Mouse (Mus musculus): ENCODE data around the gene Lgals3bp. TPM values are rescaled to one million over a fixed set of nuclear protein-coding genes. Genes with fewer than 3 reads are reported as not detected.

Gene Lgals3bp
- polyA plus RNA-seq, 1 experiment from 2014 or later = 3.0 TPM

DNA sequence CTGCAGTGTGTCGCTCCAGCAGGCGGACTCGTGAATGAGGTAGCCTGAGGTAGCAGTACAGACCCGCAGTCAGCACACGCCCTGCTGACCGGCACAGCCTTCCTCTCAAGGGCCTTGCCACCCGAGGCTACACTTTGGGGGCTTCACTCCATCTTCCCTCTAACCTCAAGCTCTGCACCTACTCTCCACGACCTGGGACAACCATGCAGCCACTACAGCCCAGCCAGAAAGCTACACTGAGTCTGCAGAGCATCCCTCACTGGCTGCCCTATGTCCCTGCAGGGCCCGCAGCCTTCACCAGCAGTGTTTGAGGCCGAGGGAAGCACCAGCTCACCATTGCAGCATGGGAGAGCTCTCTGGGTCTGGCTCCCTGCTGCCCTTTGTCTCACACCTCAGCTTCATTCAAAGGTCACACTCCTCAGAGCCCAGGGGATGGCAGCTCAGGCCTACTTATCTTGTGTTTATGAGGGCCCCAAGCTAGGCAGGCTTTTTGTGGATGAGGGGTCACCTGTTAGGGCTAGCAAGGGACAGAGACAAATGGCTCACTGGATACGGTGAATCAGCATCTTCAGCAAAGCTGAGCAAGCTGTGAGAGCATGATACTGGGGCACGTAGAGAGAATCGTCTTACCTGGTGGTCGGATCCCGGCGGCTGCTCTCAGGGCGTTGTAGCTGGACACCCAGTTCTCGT is 6.3 kb upstream of the Lgals3bp start:
- Histone ChIP-seq H3K4me3 (ENCODE audit: low read depth, low read length) (no peak overlapping the region), H3K36me3 (ENCODE audit: control insufficient read depth, insufficient read depth, low read length) (peaks cover 43% of the 10 kb centered on the region), H3K4me1 (ENCODE audit: control insufficient read depth, insufficient read depth, low read length) (no peaks in the 10 kb centered on the region), H3K27me3 (replicated peaks; ENCODE audit: control insufficient read depth, insufficient read depth, low read length) (no peaks in the 10 kb centered on the region), H3K4me2 (ENCODE audit: low read length) (no peak overlapping the region), H3K27ac (ENCODE audit: low read depth, low read length) (no peak overlapping the region), H3K9me3 (replicated peaks; ENCODE audit: control insufficient read depth, low read length) (no peaks in the 10 kb centered on the region), H3K9ac (ENCODE audit: low read length) (no peak overlapping the region)
- ATAC-seq (no peak), DNase-seq (ENCODE audit: low spot score) (no peak)
- WGBS = 90% methylated on average over 18 of the region's 18 CpGs

GRCm38 (mm10) chr11:118407318-118407910 is 5.5 kb upstream of the Lgals3bp start:
- 81% methylated on average over 23 of the region's 23 CpGs for WGBS
- Histone ChIP-seq H3K4me3 (ENCODE audit: low read depth, low read length) (no peak overlapping the region), H3K9ac (ENCODE audit: low read length) (no peak overlapping the region), H3K36me3 (ENCODE audit: control insufficient read depth, insufficient read depth, low read length) (peaks cover 43% of the 10 kb centered on the region), H3K9me3 (replicated peaks; ENCODE audit: control insufficient read depth, low read length) (no peaks in the 10 kb centered on the region), H3K4me1 (ENCODE audit: control insufficient read depth, insufficient read depth, low read length) (no peaks in the 10 kb centered on the region), H3K27me3 (replicated peaks; ENCODE audit: control insufficient read depth, insufficient read depth, low read length) (no peaks in the 10 kb centered on the region), H3K4me2 (ENCODE audit: low read length) (no peak overlapping the region), H3K27ac (ENCODE audit: low read depth, low read length) (no peak overlapping the region)
- DNase-seq (ENCODE audit: low spot score) = no peak
- no peak for ATAC-seq

DNA sequence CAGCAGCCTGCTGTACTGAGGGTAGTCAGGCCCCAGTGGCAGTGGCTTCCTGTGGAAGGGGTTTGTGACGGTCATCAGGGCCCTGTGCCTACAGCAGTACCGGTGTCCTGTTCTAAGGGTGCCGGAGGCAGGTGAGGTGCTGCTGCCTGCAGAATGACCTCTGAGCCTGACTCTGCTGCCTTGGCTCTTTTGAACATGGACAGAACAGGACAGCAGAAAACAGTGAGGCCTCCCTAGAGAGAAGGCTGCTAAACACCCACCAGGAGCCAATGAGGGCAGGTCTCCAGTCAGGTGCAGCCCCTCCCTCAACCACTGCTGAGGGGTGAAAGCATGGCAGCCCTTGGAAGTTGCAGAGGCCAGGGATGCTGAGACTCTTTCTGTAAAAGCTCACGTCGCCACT is 4.6 kb upstream of the Lgals3bp start:
- no peak overlapping the region for H3K4me3 ChIP-seq (ENCODE audit: low read depth, low read length)
- H3K27me3 ChIP-seq (replicated peaks; ENCODE audit: control insufficient read depth, insufficient read depth, low read length) = no peaks in the 10 kb centered on the region
- DNase-seq (ENCODE audit: low spot score) (no peak), ATAC-seq (no peak)
- no peaks in the 10 kb centered on the region for H3K9me3 ChIP-seq (replicated peaks; ENCODE audit: control insufficient read depth, low read length)
- 90% methylated on average over 5 of the region's 5 CpGs for WGBS
- no peak overlapping the region for H3K9ac ChIP-seq (ENCODE audit: low read length)
- no peak overlapping the region for H3K27ac ChIP-seq (ENCODE audit: low read depth, low read length)
- H3K4me1 ChIP-seq (ENCODE audit: control insufficient read depth, insufficient read depth, low read length) = no peaks in the 10 kb centered on the region
- H3K4me2 ChIP-seq (ENCODE audit: low read length) = no peak overlapping the region
- H3K36me3 ChIP-seq (ENCODE audit: control insufficient read depth, insufficient read depth, low read length) = peaks cover 43% of the 10 kb centered on the region

DNA sequence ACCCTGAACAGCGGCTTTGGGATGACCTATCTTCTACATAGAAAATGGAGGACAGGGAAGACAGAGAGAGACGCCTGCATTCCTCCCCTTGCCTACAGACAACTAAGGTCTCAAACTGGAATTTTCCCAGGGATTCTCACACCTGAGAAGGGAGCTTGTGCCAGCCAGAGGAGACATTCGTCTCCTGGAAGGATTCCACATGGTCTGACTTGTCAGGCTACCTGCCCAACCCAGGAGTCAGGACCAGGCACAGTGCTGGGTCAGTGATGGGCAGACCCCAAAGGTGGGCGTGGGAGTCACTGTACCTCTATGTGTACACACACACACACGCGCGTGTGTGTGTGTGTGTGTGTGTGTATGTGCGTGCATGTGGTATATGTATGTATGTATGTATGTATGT is 3.4 kb upstream of the Lgals3bp start:
- Histone ChIP-seq H3K4me2 (ENCODE audit: low read length) (no peak overlapping the region), H3K9ac (ENCODE audit: low read length) (no peak overlapping the region), H3K4me1 (ENCODE audit: control insufficient read depth, insufficient read depth, low read length) (no peaks in the 10 kb centered on the region), H3K27me3 (replicated peaks; ENCODE audit: control insufficient read depth, insufficient read depth, low read length) (no peaks in the 10 kb centered on the region), H3K9me3 (replicated peaks; ENCODE audit: control insufficient read depth, low read length) (no peaks in the 10 kb centered on the region), H3K36me3 (ENCODE audit: control insufficient read depth, insufficient read depth, low read length) (peaks cover 33% of the 10 kb centered on the region), H3K27ac (ENCODE audit: low read depth, low read length) (no peak overlapping the region), H3K4me3 (ENCODE audit: low read depth, low read length) (no peak overlapping the region)
- DNase-seq (ENCODE audit: low spot score) (no peak), ATAC-seq (no peak)
- WGBS = 96% methylated on average over 8 of the region's 8 CpGs

DNA sequence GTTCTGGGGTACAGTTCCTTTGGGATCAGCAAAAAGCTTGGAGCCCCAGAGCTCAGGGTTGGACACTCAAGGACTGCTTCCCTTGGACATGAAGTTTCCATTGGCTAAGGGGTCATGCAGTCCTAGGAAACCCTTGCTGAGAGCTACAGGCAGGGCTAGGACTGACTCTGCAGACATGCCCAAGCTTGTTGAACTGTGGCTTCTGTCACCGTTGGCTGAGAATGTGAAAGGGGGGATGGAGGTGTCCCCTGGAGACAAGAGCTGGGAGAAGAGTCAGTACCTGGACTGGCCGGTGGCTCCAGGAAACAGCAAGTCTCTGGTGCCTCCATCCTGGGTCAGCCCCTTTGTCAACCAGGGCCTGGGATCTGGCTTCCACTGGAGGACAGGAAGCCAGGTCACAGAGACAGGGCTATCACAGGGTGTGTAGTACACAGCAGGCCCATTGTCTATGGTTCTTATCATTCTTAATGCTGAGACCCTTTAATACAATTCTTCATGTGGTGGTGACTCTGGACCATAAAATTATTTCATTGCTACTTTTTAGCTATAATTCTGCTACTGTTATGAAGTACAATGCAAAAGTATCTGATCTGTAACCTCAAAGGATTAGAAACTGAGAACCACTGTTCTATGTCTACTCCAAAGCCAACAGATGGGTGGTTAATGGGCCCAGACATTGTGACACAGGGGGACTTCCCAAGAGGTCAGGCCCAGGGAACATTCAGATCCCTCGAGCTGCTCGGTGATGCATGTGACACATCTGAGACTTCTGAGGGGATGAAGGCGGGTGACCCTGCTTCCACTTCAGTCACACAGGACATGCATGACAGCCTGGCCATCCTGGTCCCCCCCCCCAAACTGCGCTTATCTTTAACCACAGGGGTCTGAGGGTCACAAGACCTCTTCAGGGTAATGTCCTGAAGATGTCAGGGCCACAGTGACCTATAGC is 2.3 kb upstream of the Lgals3bp start:
- Histone ChIP-seq H3K9ac (ENCODE audit: low read length) (no peak overlapping the region), H3K27me3 (replicated peaks; ENCODE audit: control insufficient read depth, insufficient read depth, low read length) (no peaks in the 10 kb centered on the region), H3K9me3 (replicated peaks; ENCODE audit: control insufficient read depth, low read length) (no peaks in the 10 kb centered on the region), H3K36me3 (ENCODE audit: control insufficient read depth, insufficient read depth, low read length) (peaks cover 26% of the 10 kb centered on the region), H3K4me1 (ENCODE audit: control insufficient read depth, insufficient read depth, low read length) (no peaks in the 10 kb centered on the region), H3K27ac (ENCODE audit: low read depth, low read length) (no peak overlapping the region), H3K4me2 (ENCODE audit: low read length) (no peak overlapping the region), H3K4me3 (ENCODE audit: low read depth, low read length) (no peak overlapping the region)
- DNase-seq (ENCODE audit: low spot score) (no peak), ATAC-seq (no peak)
- WGBS = 83% methylated on average over 6 of the region's 6 CpGs

DNA sequence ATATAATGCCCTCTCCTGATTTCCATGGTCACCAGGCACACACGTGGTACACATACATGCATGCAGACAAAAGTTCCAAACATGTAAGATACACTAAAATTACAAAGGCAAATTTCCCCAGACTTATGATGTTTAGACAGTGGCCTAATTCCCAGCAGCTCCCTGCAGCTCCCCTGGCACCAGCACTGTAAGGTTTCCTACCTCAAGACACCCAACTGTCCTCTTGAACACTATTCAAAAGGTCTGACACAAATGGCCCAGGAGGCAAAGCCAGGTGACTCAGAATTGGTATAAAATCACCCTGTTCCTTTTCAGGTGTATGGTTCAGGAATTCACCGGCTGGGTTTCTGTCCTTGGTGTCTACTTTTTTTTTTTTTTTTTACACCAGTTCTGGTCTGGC is 1.3 kb upstream of the Lgals3bp start:
- H3K9ac ChIP-seq (ENCODE audit: low read length) = no peak overlapping the region
- no peak overlapping the region for H3K27ac ChIP-seq (ENCODE audit: low read depth, low read length)
- H3K4me1 ChIP-seq (ENCODE audit: control insufficient read depth, insufficient read depth, low read length) = no peaks in the 10 kb centered on the region
- no peak overlapping the region for H3K4me2 ChIP-seq (ENCODE audit: low read length)
- H3K4me3 ChIP-seq (ENCODE audit: low read depth, low read length) = no peak overlapping the region
- H3K27me3 ChIP-seq (replicated peaks; ENCODE audit: control insufficient read depth, insufficient read depth, low read length) = no peaks in the 10 kb centered on the region
- ATAC-seq (no peak), DNase-seq (ENCODE audit: low spot score) (no peak)
- 92% methylated on average over 2 of the region's 2 CpGs for WGBS
- H3K36me3 ChIP-seq (ENCODE audit: control insufficient read depth, insufficient read depth, low read length) = peaks cover 21% of the 10 kb centered on the region
- H3K9me3 ChIP-seq (replicated peaks; ENCODE audit: control insufficient read depth, low read length) = no peaks in the 10 kb centered on the region

DNA sequence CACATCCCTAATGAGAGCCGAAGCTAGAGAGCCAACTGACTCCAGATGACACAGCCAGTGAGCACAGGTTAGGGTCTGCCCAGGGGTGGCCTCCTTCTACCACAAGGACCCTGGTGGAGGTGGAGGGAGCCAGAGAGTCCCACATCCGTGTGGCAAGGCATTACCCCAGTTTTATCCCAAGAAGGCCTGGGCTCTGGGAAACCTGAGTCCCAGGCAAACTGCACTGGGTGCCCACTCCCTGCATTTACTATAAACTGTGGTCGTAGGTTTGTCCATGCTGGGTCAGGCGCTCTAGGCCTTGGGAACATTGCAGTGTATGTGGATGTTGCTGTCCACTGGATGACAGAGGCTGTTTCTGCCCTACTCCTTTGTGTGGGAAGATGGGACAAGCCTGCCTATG is 697 bp downstream of the Lgals3bp start:
- ATAC-seq (no peak), DNase-seq (ENCODE audit: low spot score) (no peak)
- no peak overlapping the region for H3K27ac ChIP-seq (ENCODE audit: low read depth, low read length)
- no peaks in the 10 kb centered on the region for H3K9me3 ChIP-seq (replicated peaks; ENCODE audit: control insufficient read depth, low read length)
- H3K9ac ChIP-seq (ENCODE audit: low read length) = no peak overlapping the region
- 79% methylated on average over 4 of the region's 4 CpGs for WGBS
- H3K36me3 ChIP-seq (ENCODE audit: control insufficient read depth, insufficient read depth, low read length) = peaks cover under 1% of the 10 kb centered on the region
- no peak overlapping the region for H3K4me3 ChIP-seq (ENCODE audit: low read depth, low read length)
- H3K4me2 ChIP-seq (ENCODE audit: low read length) = no peak overlapping the region
- no peaks in the 10 kb centered on the region for H3K27me3 ChIP-seq (replicated peaks; ENCODE audit: control insufficient read depth, insufficient read depth, low read length)
- no peaks in the 10 kb centered on the region for H3K4me1 ChIP-seq (ENCODE audit: control insufficient read depth, insufficient read depth, low read length)

DNA sequence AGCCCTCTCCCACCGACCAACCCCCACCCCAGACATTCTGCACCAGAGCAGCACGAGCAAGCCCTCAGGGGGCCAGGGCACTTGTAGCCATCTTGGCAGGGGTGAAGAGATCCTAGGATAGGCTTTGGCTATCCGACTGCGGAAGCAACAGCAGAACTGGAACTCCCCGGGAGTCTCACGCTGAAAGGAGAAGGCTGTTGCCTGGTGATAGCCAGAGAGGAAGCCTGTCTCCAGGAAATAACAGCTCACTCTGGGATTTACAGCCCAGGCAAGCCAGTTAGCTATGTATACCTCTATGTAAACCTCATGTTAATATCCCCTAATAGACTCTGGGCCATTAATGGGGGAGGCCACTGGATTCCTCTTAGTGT is 1.3 kb downstream of the Lgals3bp start:
- H3K9ac ChIP-seq (ENCODE audit: low read length) = no peak overlapping the region
- no peaks in the 10 kb centered on the region for H3K9me3 ChIP-seq (replicated peaks; ENCODE audit: control insufficient read depth, low read length)
- H3K4me2 ChIP-seq (ENCODE audit: low read length) = no peak overlapping the region
- no peak overlapping the region for H3K4me3 ChIP-seq (ENCODE audit: low read depth, low read length)
- ATAC-seq = no peak
- no peaks in the 10 kb centered on the region for H3K27me3 ChIP-seq (replicated peaks; ENCODE audit: control insufficient read depth, insufficient read depth, low read length)
- H3K27ac ChIP-seq (ENCODE audit: low read depth, low read length) = no peak overlapping the region
- H3K4me1 ChIP-seq (ENCODE audit: control insufficient read depth, insufficient read depth, low read length) = no peaks in the 10 kb centered on the region
- no peaks in the 10 kb centered on the region for H3K36me3 ChIP-seq (ENCODE audit: control insufficient read depth, insufficient read depth, low read length)
- WGBS = 68% methylated on average over 6 of the region's 6 CpGs
- DNase-seq (ENCODE audit: low spot score) = no peak

Measured in forebrain, embryonic 14.5 days (tissue).